Mouse (Mus musculus): Measurements from ENCODE around the gene Lurap1l.

The Lurap1l gene

GRCm38 (mm10) chr4:80918526-80919129 lies 8.2 kb downstream of the Lurap1l start:
- DNase-seq = no peak

- no peak for DNase-seq
These were observed 8.9 kb downstream of the Lurap1l start for GRCm38 (mm10) chr4:80919217-80919867.

DNA sequence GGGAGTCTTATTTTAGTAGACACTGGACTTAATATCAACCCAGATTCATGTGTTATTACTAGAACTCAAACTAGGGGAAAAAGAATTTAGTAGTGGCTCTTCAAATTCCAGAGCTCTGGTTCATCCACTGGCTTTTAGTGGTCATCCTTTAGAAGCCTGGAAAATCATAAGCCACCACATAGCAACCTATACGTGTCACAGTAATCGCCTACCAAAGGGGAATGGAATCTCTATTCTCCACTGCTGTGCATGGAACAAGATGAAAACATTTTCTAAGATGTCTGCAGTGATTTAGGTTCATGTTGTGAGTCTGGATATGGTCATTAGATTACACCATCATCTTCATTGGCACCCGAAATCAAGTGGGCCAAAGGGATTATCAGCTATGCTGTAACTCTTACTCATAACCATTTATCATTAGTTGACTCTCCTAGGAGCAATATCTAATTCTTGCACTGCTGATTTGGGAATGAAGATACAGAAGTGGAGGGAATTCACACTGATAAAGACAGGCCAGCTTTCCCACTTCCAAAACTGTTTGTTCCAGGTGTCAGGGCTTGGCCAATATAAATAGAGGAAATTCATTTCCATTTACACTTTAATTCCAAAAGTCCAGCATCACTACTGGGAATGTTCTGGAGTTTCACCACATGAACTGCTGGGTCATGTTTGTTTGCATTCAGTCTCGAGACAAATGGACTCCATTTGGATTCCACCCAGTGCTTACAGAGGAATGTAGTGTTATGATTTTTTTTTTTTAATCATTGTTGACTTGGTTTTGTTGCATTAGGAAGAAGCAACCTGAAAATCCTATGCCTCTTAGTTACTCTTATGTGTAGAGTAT lies 11.4 kb downstream of the Lurap1l start:
- no peak for DNase-seq

GRCm38 (mm10) chr4:80922654-80923053 lies 12.2 kb downstream of the Lurap1l start:
- DNase-seq = no peak

GRCm38 (mm10) chr4:80924815-80925214 lies 14.4 kb downstream of the Lurap1l start:
- DNase-seq = no peak

DNA sequence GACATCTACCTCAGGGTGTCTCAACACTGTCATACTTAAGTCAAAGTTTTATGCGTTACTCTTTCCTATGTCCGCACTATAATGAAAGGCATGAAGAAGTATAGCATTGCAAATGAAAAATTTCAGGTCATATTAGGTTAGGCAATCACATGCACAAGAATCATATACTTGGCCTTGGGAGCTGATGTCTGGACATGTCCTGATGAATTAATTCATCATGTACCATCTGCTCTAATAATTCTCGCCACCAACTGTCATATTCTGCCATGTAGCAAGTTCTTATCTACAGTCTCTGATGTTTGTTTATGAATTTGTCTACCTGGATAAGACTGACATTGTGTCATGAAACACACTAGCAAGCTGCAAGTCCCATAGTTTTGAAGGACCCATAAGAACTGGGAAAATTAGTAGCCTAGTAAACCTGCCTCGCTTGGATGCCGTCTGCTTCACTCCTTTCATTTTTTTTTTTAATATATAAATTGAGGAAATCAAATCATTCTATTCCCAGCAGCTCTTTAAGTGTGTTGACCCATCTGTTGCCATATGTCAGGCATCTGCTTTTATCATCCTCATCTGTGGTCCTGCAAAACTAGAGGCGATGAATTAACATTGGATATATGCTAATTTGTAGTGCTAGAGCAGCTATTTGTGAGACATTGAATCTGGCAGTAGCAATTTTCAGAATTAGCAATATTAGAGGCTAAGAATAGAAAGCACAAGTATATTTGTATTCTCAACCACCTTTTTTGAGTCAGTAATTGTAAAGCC lies 15.5 kb downstream of the Lurap1l start:
- no peak for DNase-seq

- DNase-seq = no peak
These were observed 24.3 kb downstream of the Lurap1l start for GRCm38 (mm10) chr4:80934749-80935148.

GRCm38 (mm10) chr4:80939115-80939514 lies 28.7 kb downstream of the Lurap1l start:
- no peak for DNase-seq

DNA sequence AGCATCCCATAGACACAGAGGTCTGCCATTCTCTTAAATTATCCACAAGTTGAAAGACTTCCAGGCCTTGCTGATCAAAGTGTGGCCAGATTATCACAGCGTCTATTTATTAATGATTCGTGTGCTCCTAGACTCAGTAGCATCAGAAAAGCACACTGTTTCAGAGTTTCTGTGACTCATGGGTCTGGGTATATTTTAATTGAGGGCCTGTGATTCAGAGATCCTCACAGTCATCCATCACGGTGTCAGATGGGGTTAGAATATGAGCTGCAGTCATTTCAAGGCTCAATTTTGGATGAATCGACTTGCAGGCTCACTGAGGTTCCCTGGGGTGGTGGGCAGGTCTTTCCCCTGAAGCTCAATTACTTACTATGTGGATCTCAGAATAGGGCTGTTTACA lies 30.5 kb downstream of the Lurap1l start:
- no peak for DNase-seq

- no peak for DNase-seq
These were observed 31.5 kb downstream of the Lurap1l start for GRCm38 (mm10) chr4:80941978-80942377.

GRCm38 (mm10) chr4:80944605-80945004 lies 34.2 kb downstream of the Lurap1l start:
- no peak for DNase-seq

GRCm38 (mm10) chr4:80949110-80949509 lies 38.7 kb downstream of the Lurap1l start:
- DNase-seq = no peak

- DNase-seq = no peak
These were observed 39.3 kb downstream of the Lurap1l start for GRCm38 (mm10) chr4:80949720-80950119.

DNA sequence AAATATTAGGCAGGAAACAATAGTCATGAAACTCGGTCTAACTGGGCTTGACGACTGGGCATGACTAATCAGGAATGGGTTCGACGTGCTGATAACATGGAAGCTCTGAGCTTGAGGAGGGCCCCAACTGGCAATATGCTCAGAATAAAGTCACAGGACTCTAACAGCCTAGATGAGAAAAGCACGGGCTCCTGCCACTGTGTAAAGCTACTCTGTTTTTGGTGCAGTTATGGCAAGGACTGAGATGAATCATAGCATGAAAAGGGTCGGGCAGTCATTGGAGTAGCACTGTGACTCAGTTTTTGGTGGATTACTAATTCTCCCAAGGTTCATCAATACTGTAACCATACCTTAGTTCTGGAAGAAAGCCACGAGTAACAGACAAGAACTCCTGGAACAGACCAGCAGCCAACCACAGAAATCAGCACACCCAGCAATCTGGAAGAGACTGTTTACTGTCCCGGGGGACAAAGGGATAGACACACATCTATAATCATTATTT lies 39.9 kb downstream of the Lurap1l start:
- no peak for DNase-seq

DNA sequence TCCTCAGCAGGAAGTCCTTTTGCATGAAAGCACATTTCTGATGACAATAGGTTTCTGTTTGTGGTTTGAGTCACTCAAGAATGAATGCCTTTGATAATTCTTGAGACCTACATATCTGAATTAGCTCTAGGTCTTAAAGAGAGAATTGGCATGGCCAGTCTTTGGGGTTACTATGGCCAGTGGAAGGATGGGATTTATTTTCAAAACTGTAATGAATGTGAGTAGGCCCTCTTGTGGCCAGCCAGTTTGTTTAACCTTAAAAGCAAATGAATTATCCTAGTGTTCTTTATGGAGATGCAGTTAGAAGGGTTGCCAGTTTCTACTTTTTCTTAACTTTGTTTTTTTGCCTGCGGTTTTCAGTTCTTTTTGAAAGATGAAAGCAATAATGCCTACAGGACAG lies 42.2 kb downstream of the Lurap1l start:
- no peak for DNase-seq

GRCm38 (mm10) chr4:80955942-80956341 lies 45.5 kb downstream of the Lurap1l start:
- no peak for DNase-seq

GRCm38 (mm10) chr4:80967526-80967925 lies 57.1 kb downstream of the Lurap1l start:
- no peak for DNase-seq

DNA sequence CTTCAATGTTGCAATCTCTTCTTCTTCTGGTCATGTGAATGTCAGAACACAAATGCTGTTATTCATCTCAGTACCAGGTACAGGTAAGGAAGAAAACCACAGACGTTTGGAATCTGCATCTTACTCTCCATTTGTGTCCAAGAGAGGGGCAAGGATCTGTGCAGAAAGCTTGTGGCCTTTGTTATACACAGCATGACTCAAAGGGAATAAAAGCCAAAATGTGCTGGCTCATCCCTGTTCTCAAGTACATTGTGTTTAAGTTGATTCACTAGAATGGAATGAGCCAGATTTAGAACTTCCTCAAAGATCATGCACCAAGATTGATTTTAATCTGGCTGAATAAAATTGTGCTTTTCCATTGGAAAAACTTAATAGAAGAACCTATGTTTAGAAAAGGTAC lies 61.4 kb downstream of the Lurap1l start:
- DNase-seq = no peak

DNA sequence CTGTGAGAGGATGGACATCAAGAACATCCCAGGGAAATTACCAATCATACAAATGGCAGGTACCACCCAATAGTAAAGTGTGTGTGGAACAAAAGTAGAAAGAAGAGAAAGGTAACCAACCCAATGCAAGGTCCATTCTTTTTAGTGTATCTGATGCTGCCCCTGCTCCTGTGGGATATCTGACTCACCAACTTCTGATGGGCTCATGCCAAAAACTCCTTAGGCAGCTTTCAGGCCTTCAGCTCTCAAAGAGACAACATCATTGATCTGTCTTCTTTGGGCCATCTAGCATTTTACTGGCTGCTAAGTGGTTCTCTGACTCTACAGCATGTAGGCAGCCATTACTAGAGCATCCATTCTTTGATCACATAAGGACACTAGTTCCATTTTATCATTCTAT lies 63.5 kb downstream of the Lurap1l start:
- no peak for DNase-seq

GRCm38 (mm10) chr4:80990819-80991218 lies 80.4 kb downstream of the Lurap1l start:
- no peak for DNase-seq

GRCm38 (mm10) chr4:81003528-81003927 lies 93.1 kb downstream of the Lurap1l start:
- DNase-seq = no peak

All from kidney, postnatal 4 days (tissue).